Mouse (Mus musculus) urinary bladder, adult 2 months (tissue): ENCODE data around the gene Plekhg3. TPM values are rescaled to one million over a fixed set of nuclear protein-coding genes. Genes with fewer than 3 reads are reported as not detected.

Experiments
- DNase-seq: peaks from one replicate; pipeline ENCODE4 v3.0.0; 2022; ENCODE audit warnings: low spot score
- polyA plus RNA-seq: library from polyadenylated mRNA; depleted of rRNA; stranded (reverse); fragments of >200 nt; gene quantifications from 2 replicates; pipeline ENCODE4 v1.2.3, GENCODE M21; 2012; rRNA removed

The Plekhg3 gene
- polyA plus RNA-seq, 1 experiment: 56.5 TPM

- DNase-seq: no peak
These were observed 89.2 kb downstream of the Plekhg3 start for GRCm38 (mm10) chr12:76619847-76620246.

GRCm38 (mm10) chr12:76623374-76623773, 92.7 kb downstream of the Plekhg3 start:
- no peak for DNase-seq

Other genes starting within 250 kb of the Plekhg3 start
- 4.6 and 7.6 TPM in 2 replicates for gene Akap5, start 206.0 kb upstream of the Plekhg3 start, polyA plus RNA-seq
- gene Zbtb25, start 161.3 kb upstream of the Plekhg3 start, polyA plus RNA-seq: 11.2 and 13.5 TPM in 2 replicates
- 5.9 and 6.3 TPM in 2 replicates for gene Zbtb1, start 160.6 kb upstream of the Plekhg3 start, polyA plus RNA-seq
- 52.9 and 65.7 TPM in 2 replicates for gene Hspa2, start 126.7 kb upstream of the Plekhg3 start, polyA plus RNA-seq
- 11.8 TPM in 2 replicates for gene Ppp1r36, start 113.4 kb upstream of the Plekhg3 start, polyA plus RNA-seq
- gene Sptb, start 179.7 kb downstream of the Plekhg3 start, polyA plus RNA-seq: 1.8 and 3.4 TPM in 2 replicates
- 130 and 145 TPM in 2 replicates for gene Churc1, start 234.6 kb downstream of the Plekhg3 start, polyA plus RNA-seq
- gene Fntb, start 234.7 kb downstream of the Plekhg3 start, polyA plus RNA-seq: 18.3 and 19.3 TPM in 2 replicates